Mouse (Mus musculus) forebrain, embryonic 13.5 days (tissue): ENCODE results near the gene Gria3. TPM values are rescaled to one million over a fixed set of nuclear protein-coding genes. Genes with fewer than 3 reads are reported as not detected.
A peak's percentile ranks its signal among the peaks of the same experiment; 100 is the strongest.

ENCODE experiments used
- ATAC-seq: fragments of 200-750 bp; cut with Nextera tagmentation; 2 replicates; pipeline ENCODE4 v1.8.0; 2017
- H3K27ac ChIP-seq: fragments of 300-500 bp; sonication (generic); 2 replicates; pipeline ENCODE4 v1.5.1; 2015; ENCODE audit warnings: inconsistent platforms, mild to moderate bottlenecking, moderate library complexity
- H3K27me3 ChIP-seq: fragments of 300-500 bp; sonication (generic); 2 replicates; pipeline ENCODE4 v1.6.1; 2015; ENCODE audit warnings: mild to moderate bottlenecking, inconsistent platforms
- H3K36me3 ChIP-seq: fragments of 300-500 bp; sonication (generic); 2 replicates; pipeline ENCODE4 v1.6.1; 2015; ENCODE audit warnings: mild to moderate bottlenecking, inconsistent platforms; ENCODE audit not compliant: poor library complexity, severe bottlenecking
- H3K4me1 ChIP-seq: fragments of 300-500 bp; sonication (generic); 2 replicates; pipeline ENCODE4 v1.6.1; 2015; ENCODE audit warnings: inconsistent platforms
- H3K4me2 ChIP-seq: fragments of 300-500 bp; sonication (generic); 2 replicates; pipeline ENCODE4 v1.6.1; 2015; ENCODE audit warnings: inconsistent platforms, mild to moderate bottlenecking, moderate library complexity
- H3K4me3 ChIP-seq: fragments of 300-500 bp; sonication (generic); 2 replicates; pipeline ENCODE4 v1.5.1; 2015; ENCODE audit warnings: mild to moderate bottlenecking, inconsistent platforms
- H3K9ac ChIP-seq: fragments of 300-500 bp; sonication (generic); 2 replicates; pipeline ENCODE4 v1.6.1; 2015; ENCODE audit warnings: mild to moderate bottlenecking, inconsistent platforms
- H3K9me3 ChIP-seq: fragments of 300-500 bp; sonication (generic); replicated peaks from 2 replicates; pipeline ENCODE4 v1.6.1; 2016; ENCODE audit warnings: inconsistent platforms
- WGBS: fragments of 180-500 bp; shearing (Covaris S2); methylation state at CpG from one replicate; pipeline ENCODE4 v1.1.7; 2015; 5-methylcytosine and 5-hydroxymethylcytosine counted together
- microRNA-seq: library from miRNA; unstranded; fragments of <30 nt; microRNA quantifications from one replicate; pipeline ENCODE4, GENCODE M21; 2016
- polyA plus RNA-seq: library from polyadenylated mRNA; unstranded; fragments of >200 nt; fragmentation: Nextera tagmentation; extraction: Ambion mirVana; gene quantifications from 2 replicates; pipeline ENCODE4 v1.2.1, GENCODE M21; 2015

Gria3 gene
- polyA plus RNA-seq, 1 experiment from 2014 or later: 6.9 TPM

DNA sequence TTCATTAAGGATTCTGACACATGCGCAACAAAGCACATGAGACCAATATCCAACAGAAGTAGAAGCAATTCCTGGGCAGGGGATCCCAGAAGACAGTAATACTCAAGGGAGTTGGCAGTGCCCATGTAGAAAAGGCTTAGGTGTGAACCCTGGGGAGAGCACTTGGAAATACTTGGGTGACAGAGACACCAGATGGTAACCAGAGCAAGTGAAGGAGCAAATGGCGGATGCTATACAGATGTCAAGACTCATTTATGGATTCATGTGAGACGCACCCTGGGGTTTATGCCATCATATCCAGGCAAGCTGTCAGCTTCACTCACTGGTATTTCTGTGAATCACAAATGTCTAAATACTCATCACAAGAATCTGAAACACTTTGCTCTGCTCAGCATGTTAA is 187.0 kb downstream of the Gria3 start:
- H3K27ac ChIP-seq: no peak overlapping the region
- H3K9ac ChIP-seq: no peak overlapping the region
- H3K27me3 ChIP-seq: no peaks in the 10 kb centered on the region
- H3K4me3 ChIP-seq: no peak overlapping the region
- no peak overlapping the region for H3K4me2 ChIP-seq
- H3K36me3 ChIP-seq: no peaks in the 10 kb centered on the region
- H3K9me3 ChIP-seq: no peaks in the 10 kb centered on the region
- ATAC-seq: peak; percentile 67; the same call in 1 of the 2 replicates
- H3K4me1 ChIP-seq: no peaks in the 10 kb centered on the region
- 95% methylated on average over 3 of the region's 3 CpGs for WGBS

DNA sequence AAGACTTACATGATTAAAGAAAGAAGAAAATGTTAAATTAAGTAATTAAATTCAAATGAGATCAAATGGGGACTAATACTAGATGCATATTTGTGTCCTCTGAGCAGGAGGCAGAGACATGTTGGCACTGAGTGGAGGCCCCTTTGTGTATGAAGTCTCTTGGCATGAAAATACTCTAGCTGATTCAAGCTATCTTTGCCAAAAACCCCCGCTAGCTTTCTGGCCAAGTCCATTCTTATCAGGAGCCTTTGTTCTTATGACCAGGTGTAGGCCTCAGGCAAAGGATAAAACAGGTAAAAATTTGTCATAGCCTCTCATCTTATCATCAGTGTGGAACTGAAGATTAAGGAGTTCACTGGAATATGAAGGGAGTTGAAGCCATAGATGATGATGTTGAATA is 206.5 kb downstream of the Gria3 start:
- no peaks in the 10 kb centered on the region for H3K4me1 ChIP-seq
- no peak overlapping the region for H3K9ac ChIP-seq
- no peaks in the 10 kb centered on the region for H3K9me3 ChIP-seq
- H3K27ac ChIP-seq: no peak overlapping the region
- no peak overlapping the region for H3K4me3 ChIP-seq
- ATAC-seq: no peak
- H3K27me3 ChIP-seq: no peaks in the 10 kb centered on the region
- WGBS: 83% methylated on average over 1 of the region's 1 CpGs
- H3K36me3 ChIP-seq: no peaks in the 10 kb centered on the region
- H3K4me2 ChIP-seq: no peak overlapping the region

DNA sequence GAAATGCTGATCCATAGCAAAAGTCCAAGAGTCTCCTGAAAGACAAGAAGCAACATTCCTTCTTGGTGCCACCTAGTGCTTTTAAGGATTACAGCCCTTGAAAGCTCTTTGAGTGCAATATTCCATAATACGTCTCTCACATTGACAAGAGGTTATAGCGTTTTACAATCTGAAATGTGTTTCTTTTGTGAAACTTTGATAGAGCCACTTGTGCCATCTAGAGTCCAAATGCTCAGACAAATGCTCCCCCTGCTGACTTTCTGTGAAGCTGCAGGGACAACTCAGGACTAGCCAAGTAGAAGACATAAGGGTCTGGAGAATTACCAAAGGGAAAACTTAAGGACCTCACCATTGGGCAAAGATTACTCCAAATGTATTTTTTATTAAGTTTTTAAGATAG is 214.3 kb downstream of the Gria3 start:
- Histone ChIP-seq H3K27me3 (no peaks in the 10 kb centered on the region), H3K9me3 (no peaks in the 10 kb centered on the region), H3K4me2 (no peak overlapping the region), H3K4me1 (no peaks in the 10 kb centered on the region), H3K36me3 (no peaks in the 10 kb centered on the region), H3K27ac (no peak overlapping the region), H3K4me3 (no peak overlapping the region), H3K9ac (no peak overlapping the region)
- WGBS: 29% methylated on average over 2 of the region's 2 CpGs
- ATAC-seq: no peak; the same call in 1 of the 2 replicates

DNA sequence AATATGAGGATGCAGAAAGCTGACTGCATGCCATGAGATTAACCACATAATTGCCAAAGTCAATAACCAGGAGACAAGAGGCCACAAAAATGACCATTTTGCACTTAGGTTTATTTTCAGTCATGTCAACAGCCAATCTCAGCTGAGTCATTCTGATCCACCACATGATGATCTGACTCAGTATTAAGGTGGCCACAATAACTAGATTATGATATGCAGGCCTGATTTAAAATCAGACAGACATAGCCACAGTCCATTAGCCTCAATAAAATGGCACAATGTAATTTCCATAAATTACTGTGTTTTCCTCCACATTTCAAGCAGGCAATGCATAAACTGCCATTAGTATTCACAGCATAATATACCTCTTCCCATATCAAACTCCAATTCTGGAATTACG is 216.3 kb downstream of the Gria3 start:
- H3K4me3 ChIP-seq: no peak overlapping the region
- H3K36me3 ChIP-seq: no peaks in the 10 kb centered on the region
- no peaks in the 10 kb centered on the region for H3K4me1 ChIP-seq
- 79% methylated on average over 1 of the region's 1 CpGs for WGBS
- no peaks in the 10 kb centered on the region for H3K27me3 ChIP-seq
- no peaks in the 10 kb centered on the region for H3K9me3 ChIP-seq
- no peak overlapping the region for H3K4me2 ChIP-seq
- H3K9ac ChIP-seq: no peak overlapping the region
- ATAC-seq: no peak
- no peak overlapping the region for H3K27ac ChIP-seq

DNA sequence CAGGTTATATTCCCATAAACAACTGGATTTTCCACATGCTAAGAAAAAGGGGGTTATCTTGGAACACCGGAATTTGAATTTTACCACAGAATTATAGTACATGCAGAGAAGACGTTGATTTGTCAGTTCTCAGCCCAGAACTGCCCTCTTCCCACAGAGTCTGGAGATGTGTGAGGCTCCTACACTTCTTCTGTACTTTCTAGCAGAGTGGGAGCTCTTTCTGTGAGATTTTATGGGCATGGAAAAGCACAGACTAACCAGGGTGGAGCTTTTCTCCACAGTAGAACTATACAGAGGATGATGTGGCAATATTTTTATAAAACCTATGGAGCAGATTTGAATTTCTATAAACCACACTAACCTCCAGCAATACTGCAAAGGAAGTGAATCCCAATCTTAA is 217.7 kb downstream of the Gria3 start:
- Histone ChIP-seq H3K36me3 (no peaks in the 10 kb centered on the region), H3K27me3 (no peaks in the 10 kb centered on the region), H3K4me2 (no peak overlapping the region), H3K9me3 (no peaks in the 10 kb centered on the region), H3K4me3 (no peak overlapping the region), H3K4me1 (no peaks in the 10 kb centered on the region), H3K27ac (no peak overlapping the region), H3K9ac (no peak overlapping the region)
- WGBS: 93% methylated on average over 2 of the region's 2 CpGs
- no peak for ATAC-seq

DNA sequence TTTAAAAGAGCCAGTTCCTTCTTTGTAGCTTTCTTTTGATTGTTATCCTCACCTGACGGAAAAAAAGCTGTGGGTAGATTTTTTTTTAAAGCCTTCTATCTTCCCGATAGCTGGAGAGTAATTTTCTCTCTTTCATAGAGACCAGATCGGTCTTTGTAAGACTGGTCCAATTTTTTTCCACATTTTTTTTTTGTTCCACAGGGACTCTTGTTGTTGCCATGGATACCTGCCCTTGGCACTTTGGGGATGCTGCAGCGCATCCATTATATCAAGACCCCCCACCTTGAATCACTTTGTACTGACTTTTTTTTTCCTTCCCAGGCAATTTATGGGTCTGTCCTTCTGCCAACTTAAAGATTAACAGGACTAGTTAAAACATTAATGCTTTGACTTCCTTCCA is 232.9 kb downstream of the Gria3 start:
- Histone ChIP-seq H3K4me2 (no peak overlapping the region), H3K9me3 (no peaks in the 10 kb centered on the region), H3K9ac (no peak overlapping the region), H3K27me3 (no peaks in the 10 kb centered on the region), H3K4me1 (no peaks in the 10 kb centered on the region), H3K4me3 (no peak overlapping the region), H3K36me3 (no peaks in the 10 kb centered on the region), H3K27ac (no peak overlapping the region)
- 44% methylated on average over 4 of the region's 4 CpGs for WGBS
- no peak for ATAC-seq

DNA sequence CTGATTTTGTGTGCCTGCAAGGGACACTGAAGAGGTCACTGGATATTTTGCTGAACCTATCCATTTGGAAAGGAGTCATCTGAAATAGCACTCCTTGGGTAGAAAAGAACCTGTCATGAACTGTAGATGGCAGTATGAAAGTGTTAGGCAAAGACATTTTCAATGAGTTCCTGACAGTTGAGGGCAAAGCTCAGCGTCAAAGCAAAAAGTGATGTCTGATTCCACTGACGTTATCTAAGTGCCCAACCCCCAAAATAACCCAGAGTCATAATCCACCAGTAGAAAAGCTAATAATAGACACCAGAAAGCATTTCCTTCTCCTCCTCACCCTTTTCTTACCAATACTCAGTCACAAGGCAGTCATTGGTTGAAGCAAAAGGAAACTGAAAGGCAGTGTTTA is 244.3 kb downstream of the Gria3 start:
- Histone ChIP-seq H3K27ac (no peak overlapping the region), H3K9me3 (no peaks in the 10 kb centered on the region), H3K4me2 (no peak overlapping the region), H3K4me1 (no peaks in the 10 kb centered on the region), H3K9ac (no peak overlapping the region), H3K27me3 (no peaks in the 10 kb centered on the region), H3K36me3 (no peaks in the 10 kb centered on the region), H3K4me3 (no peak overlapping the region)
- ATAC-seq: no peak
- 53% methylated on average over 2 of the region's 2 CpGs for WGBS

DNA sequence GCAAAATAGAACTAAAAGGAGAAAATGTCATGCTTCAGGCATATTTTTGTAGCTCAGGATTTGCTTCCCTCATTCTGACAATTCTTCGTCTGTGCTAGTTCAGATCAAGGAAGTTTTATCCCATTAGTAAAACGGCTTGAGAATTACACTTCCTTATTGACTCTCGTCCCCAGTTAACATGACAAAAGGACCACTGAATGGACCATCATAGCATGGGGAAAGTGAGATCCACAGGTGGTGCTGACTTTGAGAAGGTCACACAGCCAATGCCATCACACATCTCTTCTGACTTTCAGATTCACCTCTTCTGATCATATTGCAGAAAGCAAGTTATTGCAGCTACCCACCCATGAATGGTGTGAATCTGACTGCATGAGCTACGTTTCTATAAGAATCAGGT is 257.1 kb downstream of the Gria3 start:
- Histone ChIP-seq H3K27me3 (no peaks in the 10 kb centered on the region), H3K9me3 (no peaks in the 10 kb centered on the region), H3K27ac (no peak overlapping the region), H3K4me1 (no peaks in the 10 kb centered on the region), H3K9ac (no peak overlapping the region), H3K4me3 (no peak overlapping the region), H3K4me2 (no peak overlapping the region), H3K36me3 (no peaks in the 10 kb centered on the region)
- ATAC-seq: no peak
- WGBS: 49% methylated on average over 4 of the region's 4 CpGs

DNA sequence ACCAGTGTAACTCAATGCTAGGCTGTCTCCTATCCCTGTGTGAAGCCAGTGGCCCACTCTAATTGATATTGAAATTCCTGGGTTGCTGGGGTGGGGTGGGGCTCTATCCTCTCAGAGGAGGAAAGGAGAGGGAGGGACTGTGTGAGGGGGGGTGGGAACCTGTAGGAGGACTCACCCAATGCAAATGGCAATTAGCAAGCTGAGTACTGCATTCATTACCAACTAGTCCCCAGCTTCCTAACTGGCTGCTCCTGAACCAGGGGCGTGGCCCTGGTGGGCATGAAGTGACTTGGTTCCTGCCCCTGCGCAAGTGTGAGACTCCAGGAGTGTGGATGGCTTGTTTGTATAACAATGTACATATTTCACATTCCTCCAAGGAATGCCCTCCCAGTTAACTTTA is 288.2 kb downstream of the Gria3 start:
- H3K4me3 ChIP-seq: no peak overlapping the region
- 63% methylated on average over 2 of the region's 2 CpGs for WGBS
- no peak for ATAC-seq
- H3K4me1 ChIP-seq: no peaks in the 10 kb centered on the region
- no peak overlapping the region for H3K4me2 ChIP-seq
- H3K36me3 ChIP-seq: no peaks in the 10 kb centered on the region
- H3K27ac ChIP-seq: no peak overlapping the region
- H3K27me3 ChIP-seq: no peaks in the 10 kb centered on the region
- no peak overlapping the region for H3K9ac ChIP-seq
- H3K9me3 ChIP-seq: no peaks in the 10 kb centered on the region

DNA sequence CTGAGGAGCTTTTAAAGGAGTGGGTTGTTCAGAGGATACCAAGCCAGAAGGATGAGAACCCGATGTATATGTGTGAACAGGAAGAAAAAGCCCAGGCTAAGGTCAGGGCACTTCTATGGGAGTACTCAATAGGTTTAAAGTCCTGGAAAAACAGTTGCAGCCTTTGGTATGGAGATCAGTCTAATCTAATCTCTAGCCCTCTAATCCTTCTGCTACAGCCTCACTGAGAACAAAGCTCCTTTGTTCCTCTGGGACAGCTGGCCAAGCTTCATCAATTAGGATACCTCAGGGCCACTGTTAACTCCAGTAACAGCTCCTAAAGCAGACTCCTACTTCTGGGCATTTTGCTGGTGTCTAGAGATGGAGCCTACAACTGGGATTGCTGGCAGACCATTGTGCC is 291.4 kb downstream of the Gria3 start:
- no peak overlapping the region for H3K9ac ChIP-seq
- no peaks in the 10 kb centered on the region for H3K36me3 ChIP-seq
- H3K27ac ChIP-seq: no peak overlapping the region
- WGBS: 10% methylated on average over 1 of the region's 1 CpGs
- no peak for ATAC-seq
- no peak overlapping the region for H3K4me3 ChIP-seq
- no peaks in the 10 kb centered on the region for H3K9me3 ChIP-seq
- H3K4me1 ChIP-seq: no peaks in the 10 kb centered on the region
- no peaks in the 10 kb centered on the region for H3K27me3 ChIP-seq
- H3K4me2 ChIP-seq: no peak overlapping the region

Small RNA genes lying within 50 kb of the gene (microRNA-seq; reads per million reads assigned to microRNA genes)
- not detected for gene Gm22413
